ENCODE assay signal across 7 mouse cellular contexts in genomic region chr17:37270058-37270701, GRCm38 (mm10). TPM values are rescaled to one million over a fixed set of nuclear protein-coding genes. Genes with fewer than 3 reads are reported as not detected.
DNase-seq lines count a peak whose midpoint lies in the region; ATAC-seq lines count a peak whose summit lies in the region.

H2-M3 (plus strand) TSS chr17:37270220.

- no peaks in the 10 kb centered on the region for H3K27me3 ChIP-seq in embryonic facial prominence, embryonic 11.5 days (ENCODE audit: control insufficient read depth, insufficient read depth, low read length)
- peaks cover 12% of the 10 kb centered on the region for H3K27me3 ChIP-seq in limb, embryonic 10.5 days (ENCODE audit: low read depth, poor library complexity, severe bottlenecking)
- peaks cover 6% of the 10 kb centered on the region; the same call in 1 of the 2 replicates for H3K27me3 ChIP-seq in midbrain, embryonic 13.5 days

- DNase-seq in adrenal gland, postnatal 14 days = peak; percentile 90
- DNase-seq in embryonic facial prominence, embryonic 11.5 days (ENCODE audit: low spot score) = peak; percentile 91
- peak; percentile 87 for DNase-seq in kidney, adult 11 months
- peak; percentile 82 for DNase-seq in limb, embryonic 10.5 days (ENCODE audit: low spot score)
- DNase-seq in spleen, adult 12 weeks (ENCODE audit: low spot score) = peak; percentile 82

- H3K4me1 ChIP-seq in embryonic facial prominence, embryonic 11.5 days (ENCODE audit: control insufficient read depth, insufficient read depth, low read length) = no peaks in the 10 kb centered on the region
- H3K4me1 ChIP-seq in limb, embryonic 10.5 days = 0 out of 2 replicates have a peak, but pooled peaks cover 2% of the 10 kb centered on the region
- peaks cover 5% of the 10 kb centered on the region; the same call in 1 of the 2 replicates for H3K4me1 ChIP-seq in midbrain, embryonic 13.5 days (replicated peaks)

- no peaks in the 10 kb centered on the region for H3K9me3 ChIP-seq in embryonic facial prominence, embryonic 11.5 days (replicated peaks; ENCODE audit: control insufficient read depth, low read length)
- H3K9me3 ChIP-seq in limb, embryonic 10.5 days (replicated peaks) = no peaks in the 10 kb centered on the region
- H3K9me3 ChIP-seq in midbrain, embryonic 13.5 days = no peaks in the 10 kb centered on the region

- 4% methylated on average over 26 of the region's 26 CpGs for WGBS in embryonic facial prominence, embryonic 11.5 days
- 4% methylated on average over 26 of the region's 26 CpGs for WGBS in limb, embryonic 10.5 days
- 6% methylated on average over 26 of the region's 26 CpGs for WGBS in midbrain, embryonic 13.5 days

- H3K4me3 ChIP-seq in embryonic facial prominence, embryonic 11.5 days (ENCODE audit: low read depth, low read length) = peak within 1 kb of the TSS; percentile 36
- H3K4me3 ChIP-seq in limb, embryonic 10.5 days = peak within 1 kb of the TSS; percentile 59
- H3K4me3 ChIP-seq in midbrain, embryonic 13.5 days (replicated peaks) = peak within 1 kb of the TSS; percentile 51

- peak within 1 kb of the TSS; percentile 84 for H3K4me2 ChIP-seq in embryonic facial prominence, embryonic 11.5 days (ENCODE audit: low read depth, low read length)
- peak within 1 kb of the TSS; percentile 88 for H3K4me2 ChIP-seq in midbrain, embryonic 13.5 days (replicated peaks)

- ATAC-seq in embryonic facial prominence, embryonic 11.5 days (replicated peaks; ENCODE audit: insufficient number of reproducible peaks, low FRiP score, low TSS enrichment, low read depth) = peak; percentile 97
- ATAC-seq in granulocyte monocyte progenitor cell, adult 5-6 weeks (replicated peaks; ENCODE audit: poor library complexity, severe bottlenecking) = peak; percentile 87
- peak; percentile 97 for ATAC-seq in midbrain, embryonic 13.5 days

- H3K36me3 ChIP-seq in embryonic facial prominence, embryonic 11.5 days (replicated peaks; ENCODE audit: control insufficient read depth, insufficient read depth, low read depth, low read length) = no peaks in the 10 kb centered on the region
- no peaks in the 10 kb centered on the region for H3K36me3 ChIP-seq in limb, embryonic 10.5 days
- H3K36me3 ChIP-seq in midbrain, embryonic 13.5 days = no peaks in the 10 kb centered on the region

- no peak within 1 kb of the TSS for H3K27ac ChIP-seq in embryonic facial prominence, embryonic 11.5 days (replicated peaks; ENCODE audit: low read depth, low read length)
- peak within 1 kb of the TSS; percentile 30; the same call in 1 of the 2 replicates for H3K27ac ChIP-seq in limb, embryonic 10.5 days
- no peak within 1 kb of the TSS for H3K27ac ChIP-seq in midbrain, embryonic 13.5 days

- peak within 1 kb of the TSS; percentile 48 for H3K9ac ChIP-seq in embryonic facial prominence, embryonic 11.5 days (replicated peaks; ENCODE audit: low read length)
- peak within 1 kb of the TSS; percentile 32; the same call in 1 of the 2 replicates for H3K9ac ChIP-seq in midbrain, embryonic 13.5 days (replicated peaks)

RNA-seq across cellular contexts. Expression of gene H2-M3, which starts in this region (rescaled TPM):
- total RNA-seq in adrenal gland, postnatal 14 days (2021) = 3.3 and 5.9 TPM in 2 replicates
- 1.4 and 1.8 TPM in 2 replicates for polyA plus RNA-seq in embryonic facial prominence, embryonic 11.5 days (2014; fragmentation: Nextera tagmentation; extraction: Ambion mirVana)
- 7.3 and 9.4 TPM in 2 replicates for total RNA-seq in granulocyte monocyte progenitor cell, adult 5-6 weeks (2014; fragmentation: Nextera tagmentation)
- 16.9 and 23.6 TPM in 2 replicates for total RNA-seq in granulocyte monocyte progenitor cell, adult 5-6 weeks (2017)
- polyA plus RNA-seq in limb, embryonic 10.5 days (2016; fragmentation: Nextera tagmentation; extraction: Ambion mirVana) = 0.64 and 0.74 TPM in 2 replicates
- 0.54 and 1.1 TPM in 2 replicates for polyA plus RNA-seq in midbrain, embryonic 13.5 days (2015; fragmentation: Nextera tagmentation; extraction: Ambion mirVana)

Comparison
In these comparisons a context has a peak if more than half of its experiments do, and no peak if none do; other contexts are left out.
1. Peak in DNase-seq, H3K4me3 ChIP-seq and H3K27ac ChIP-seq in limb, embryonic 10.5 days; RNA of the gene not detected or under 1 TPM.